Mouse (Mus musculus) midbrain, embryonic 16.5 days (tissue): ENCODE results near the gene Stat5b. TPM values are rescaled to one million over a fixed set of nuclear protein-coding genes. Genes with fewer than 3 reads are reported as not detected.
A peak's percentile ranks its signal among the peaks of the same experiment; 100 is the strongest.

Experiments used
- ATAC-seq: fragments of 200-750 bp; cut with Nextera tagmentation; 2 replicates; pipeline ENCODE4 v1.8.0; 2017; ENCODE audit warnings: moderate TSS enrichment
- H3K27ac ChIP-seq: fragments of 300-500 bp; sonication (generic); 2 replicates; pipeline ENCODE4 v1.5.1; 2014; ENCODE audit warnings: mild to moderate bottlenecking, low read length, mixed read lengths
- H3K27me3 ChIP-seq: fragments of 300-500 bp; sonication (generic); 2 replicates; pipeline ENCODE4 v1.6.1; 2014; ENCODE audit warnings: low read depth, low read length, mixed read lengths; ENCODE audit not compliant: control insufficient read depth, insufficient read depth
- H3K36me3 ChIP-seq: fragments of 300-500 bp; sonication (generic); 2 replicates; pipeline ENCODE4 v1.6.1; 2014; ENCODE audit warnings: mild to moderate bottlenecking, low read length, moderate library complexity, mixed read lengths; ENCODE audit not compliant: control insufficient read depth, insufficient read depth
- H3K4me1 ChIP-seq: fragments of 300-500 bp; sonication (generic); 2 replicates; pipeline ENCODE4 v1.6.1; 2014; ENCODE audit warnings: mild to moderate bottlenecking, low read length, mixed read lengths; ENCODE audit not compliant: control insufficient read depth, insufficient read depth
- H3K4me2 ChIP-seq: fragments of 300-500 bp; sonication (generic); 2 replicates; pipeline ENCODE4 v1.6.1; 2014; ENCODE audit warnings: mild to moderate bottlenecking, low read length, mixed read lengths
- H3K4me3 ChIP-seq: fragments of 300-500 bp; sonication (generic); 2 replicates; pipeline ENCODE4 v1.5.1; 2014; ENCODE audit warnings: low read depth, mild to moderate bottlenecking, low read length, moderate library complexity, mixed read lengths
- H3K9ac ChIP-seq: fragments of 300-500 bp; sonication (generic); 2 replicates; pipeline ENCODE4 v1.6.1; 2014; ENCODE audit warnings: low read depth, low read length, mixed read lengths
- H3K9me3 ChIP-seq: fragments of 300-500 bp; sonication (generic); replicated peaks from 2 replicates; pipeline ENCODE4 v1.6.1; 2014; ENCODE audit warnings: mild to moderate bottlenecking, low read length, mixed read lengths; ENCODE audit not compliant: control insufficient read depth, poor library complexity, severe bottlenecking
- WGBS: fragments of 180-500 bp; shearing (Covaris S2); extraction: QIAGEN DNeasy Blood & Tissue Kit; methylation state at CpG from one replicate; pipeline ENCODE4 v1.1.7; 2014; 5-methylcytosine and 5-hydroxymethylcytosine counted together
- polyA plus RNA-seq: library from polyadenylated mRNA; unstranded; fragments of >200 nt; fragmentation: Nextera tagmentation; extraction: Ambion mirVana; gene quantifications from 2 replicates; pipeline ENCODE4 v1.2.1, GENCODE M21; 2015

The Stat5b gene
- 17.5 and 22.9 TPM in 2 replicates for polyA plus RNA-seq

- Histone ChIP-seq H3K4me2 (peak within 1 kb of the TSS; percentile 60), H3K9me3 (no peaks in the 10 kb centered on the region), H3K27me3 (no peaks in the 10 kb centered on the region; the same call in 1 of the 2 replicates), H3K4me1 (peaks cover 20% of the 10 kb centered on the region), H3K4me3 (peak within 1 kb of the TSS; percentile 97), H3K36me3 (no peaks in the 10 kb centered on the region), H3K27ac (peak within 1 kb of the TSS; percentile 87), H3K9ac (peak within 1 kb of the TSS; percentile 98)
- WGBS = under 1% methylated on average over 63 of the region's 104 CpGs
- peak; percentile 69 for ATAC-seq
These were observed at the start of gene Stat5b for GRCm38 (mm10) chr11:100850038-100850777. Gene Stat5b, minus strand, starts transcription at chr11:100850724.

GRCm38 (mm10) chr11:100898441-100899199, 48.1 kb upstream of the Stat5b start:
- Histone ChIP-seq H3K36me3 (peaks cover 17% of the 10 kb centered on the region), H3K9ac (no peak overlapping the region), H3K9me3 (peaks cover 5% of the 10 kb centered on the region; the same call in 1 of the 2 replicates), H3K27ac (no peak overlapping the region), H3K4me2 (no peak overlapping the region), H3K27me3 (no peaks in the 10 kb centered on the region), H3K4me1 (no peaks in the 10 kb centered on the region; the same call in 1 of the 2 replicates), H3K4me3 (no peak overlapping the region)
- no peak for ATAC-seq
- WGBS = 48% methylated on average over 16 of the region's 16 CpGs

GRCm38 (mm10) chr11:100897294-100898231, 47.0 kb upstream of the Stat5b start:
- 76% methylated on average over 7 of the region's 7 CpGs for WGBS
- H3K27ac ChIP-seq = no peak overlapping the region
- no peak for ATAC-seq

GRCm38 (mm10) chr11:100896078-100896477, 45.6 kb upstream of the Stat5b start:
- H3K4me3 ChIP-seq = no peak overlapping the region
- H3K4me1 ChIP-seq = no peaks in the 10 kb centered on the region; the same call in 1 of the 2 replicates
- no peaks in the 10 kb centered on the region for H3K27me3 ChIP-seq
- no peak overlapping the region for H3K9ac ChIP-seq
- peaks cover 4% of the 10 kb centered on the region; the same call in 1 of the 2 replicates for H3K36me3 ChIP-seq
- H3K9me3 ChIP-seq = no peaks in the 10 kb centered on the region
- no peak overlapping the region for H3K4me2 ChIP-seq
- ATAC-seq = no peak
- H3K27ac ChIP-seq = no peak overlapping the region
- WGBS = 65% methylated on average over 10 of the region's 10 CpGs

More at GRCm38 (mm10) chr11:100897294-100898231, 47.0 kb upstream of the Stat5b start:
- no peaks in the 10 kb centered on the region; the same call in 1 of the 2 replicates for H3K4me1 ChIP-seq
- H3K27me3 ChIP-seq = no peaks in the 10 kb centered on the region
- H3K36me3 ChIP-seq = peaks cover 15% of the 10 kb centered on the region
- H3K4me2 ChIP-seq = no peak overlapping the region
- H3K9me3 ChIP-seq = peaks cover 5% of the 10 kb centered on the region; the same call in 1 of the 2 replicates
- no peak overlapping the region for H3K9ac ChIP-seq
- H3K4me3 ChIP-seq = no peak overlapping the region

- Histone ChIP-seq H3K27ac (no peak overlapping the region), H3K9ac (no peak overlapping the region; the same call in 1 of the 2 replicates), H3K4me3 (no peak overlapping the region), H3K4me1 (no peaks in the 10 kb centered on the region; the same call in 1 of the 2 replicates), H3K4me2 (no peak overlapping the region), H3K27me3 (no peaks in the 10 kb centered on the region), H3K36me3 (0 out of 2 replicates have a peak, but pooled peaks cover 3% of the 10 kb centered on the region), H3K9me3 (no peaks in the 10 kb centered on the region)
- no peak for ATAC-seq
- WGBS = 72% methylated on average over 9 of the region's 9 CpGs
These were observed 43.8 kb upstream of the Stat5b start for GRCm38 (mm10) chr11:100894146-100894918.

GRCm38 (mm10) chr11:100893482-100893881, 43.0 kb upstream of the Stat5b start:
- no peaks in the 10 kb centered on the region for H3K9me3 ChIP-seq
- H3K27ac ChIP-seq = no peak overlapping the region
- H3K9ac ChIP-seq = no peak overlapping the region
- H3K4me2 ChIP-seq = no peak overlapping the region
- H3K4me1 ChIP-seq = no peaks in the 10 kb centered on the region; the same call in 1 of the 2 replicates
- WGBS = 14% methylated on average over 9 of the region's 9 CpGs
- no peaks in the 10 kb centered on the region for H3K27me3 ChIP-seq
- no peak overlapping the region for H3K4me3 ChIP-seq
- H3K36me3 ChIP-seq = 0 out of 2 replicates have a peak, but pooled peaks cover 3% of the 10 kb centered on the region
- ATAC-seq = no peak

GRCm38 (mm10) chr11:100892435-100892834, 41.9 kb upstream of the Stat5b start:
- H3K4me1 ChIP-seq = no peaks in the 10 kb centered on the region
- H3K27ac ChIP-seq = no peak overlapping the region
- H3K9ac ChIP-seq = no peak overlapping the region
- H3K4me3 ChIP-seq = no peak overlapping the region
- H3K27me3 ChIP-seq = no peaks in the 10 kb centered on the region
- WGBS = 90% methylated on average over 4 of the region's 5 CpGs
- 0 out of 2 replicates have a peak, but pooled peaks cover 3% of the 10 kb centered on the region for H3K36me3 ChIP-seq
- no peaks in the 10 kb centered on the region for H3K9me3 ChIP-seq
- H3K4me2 ChIP-seq = no peak overlapping the region
- no peak for ATAC-seq
